Mouse (Mus musculus): Measurements from ENCODE around the gene Dbt. TPM values are rescaled to one million over a fixed set of nuclear protein-coding genes. Genes with fewer than 3 reads are reported as not detected.

Gene Dbt
- polyA plus RNA-seq, 1 experiment: 2.3 TPM

- WGBS: 14% methylated on average over 7 of the region's 7 CpGs
- Histone ChIP-seq H3K27me3 (ENCODE audit: control insufficient read depth, insufficient read depth, low read length) (no peaks in the 10 kb centered on the region), H3K4me1 (ENCODE audit: control insufficient read depth, insufficient read depth, insufficient read length) (no peaks in the 10 kb centered on the region), H3K27ac (ENCODE audit: insufficient read depth, low read length) (no peak overlapping the region), H3K36me3 (ENCODE audit: control insufficient read depth, insufficient read depth, low read length) (no peaks in the 10 kb centered on the region), H3K4me3 (ENCODE audit: extremely low read depth, insufficient read depth, insufficient read length) (no peak overlapping the region)
- DNase-seq (ENCODE audit: low read depth in 1 of 2, low spot score in 2 of 2): no peak
- TF ChIP-seq POLR2A (IDR thresholded peaks at IDR 0.05; ENCODE audit: low read depth, low read length) (no peak), CTCF (IDR thresholded peaks at IDR 0.05; ENCODE audit: extremely low read depth, insufficient read depth, insufficient read length, insufficient replicate concordance) (no peak)
These were observed 50.2 kb downstream of the Dbt start for GRCm38 (mm10) chr3:116563095-116563492.

GRCm38 (mm10) chr3:116570628-116571027, 57.8 kb downstream of the Dbt start:
- TF ChIP-seq POLR2A (IDR thresholded peaks at IDR 0.05; ENCODE audit: low read depth, low read length) (no peak), CTCF (IDR thresholded peaks at IDR 0.05; ENCODE audit: extremely low read depth, insufficient read depth, insufficient read length, insufficient replicate concordance) (no peak)
- Histone ChIP-seq H3K27ac (ENCODE audit: insufficient read depth, low read length) (no peak overlapping the region), H3K36me3 (ENCODE audit: control insufficient read depth, insufficient read depth, low read length) (no peaks in the 10 kb centered on the region), H3K4me3 (ENCODE audit: extremely low read depth, insufficient read depth, insufficient read length) (no peak overlapping the region), H3K4me1 (ENCODE audit: control insufficient read depth, insufficient read depth, insufficient read length) (no peaks in the 10 kb centered on the region), H3K27me3 (ENCODE audit: control insufficient read depth, insufficient read depth, low read length) (no peaks in the 10 kb centered on the region)
- no peak for DNase-seq (ENCODE audit: low read depth in 1 of 2, low spot score in 2 of 2)
- 18% methylated on average over 2 of the region's 2 CpGs for WGBS

- H3K36me3 ChIP-seq (ENCODE audit: control insufficient read depth, insufficient read depth, low read length): peaks cover 9% of the 10 kb centered on the region
- H3K27ac ChIP-seq (ENCODE audit: insufficient read depth, low read length): no peak overlapping the region
- 61% methylated on average over 3 of the region's 3 CpGs for WGBS
- no peaks in the 10 kb centered on the region for H3K27me3 ChIP-seq (ENCODE audit: control insufficient read depth, insufficient read depth, low read length)
- DNase-seq (ENCODE audit: low read depth in 1 of 2, low spot score in 2 of 2): no peak
- H3K4me3 ChIP-seq (ENCODE audit: extremely low read depth, insufficient read depth, insufficient read length): no peak overlapping the region
- no peaks in the 10 kb centered on the region for H3K4me1 ChIP-seq (ENCODE audit: control insufficient read depth, insufficient read depth, insufficient read length)
- TF ChIP-seq CTCF (IDR thresholded peaks at IDR 0.05; ENCODE audit: extremely low read depth, insufficient read depth, insufficient read length, insufficient replicate concordance): peak; percentile 16; the same call in 1 of the 2 replicates
- TF ChIP-seq POLR2A (IDR thresholded peaks at IDR 0.05; ENCODE audit: low read depth, low read length): no peak
These were observed 64.4 kb downstream of the Dbt start for GRCm38 (mm10) chr3:116577286-116577685.

GRCm38 (mm10) chr3:116582201-116582600, 69.3 kb downstream of the Dbt start:
- H3K36me3 ChIP-seq (ENCODE audit: control insufficient read depth, insufficient read depth, low read length): peaks cover 24% of the 10 kb centered on the region
- DNase-seq (ENCODE audit: low read depth in 1 of 2, low spot score in 2 of 2): no peak
- no peaks in the 10 kb centered on the region for H3K27me3 ChIP-seq (ENCODE audit: control insufficient read depth, insufficient read depth, low read length)
- no peak overlapping the region for H3K27ac ChIP-seq (ENCODE audit: insufficient read depth, low read length)
- no peak overlapping the region for H3K4me3 ChIP-seq (ENCODE audit: extremely low read depth, insufficient read depth, insufficient read length)
- TF ChIP-seq POLR2A (IDR thresholded peaks at IDR 0.05; ENCODE audit: low read depth, low read length) (no peak), CTCF (IDR thresholded peaks at IDR 0.05; ENCODE audit: extremely low read depth, insufficient read depth, insufficient read length, insufficient replicate concordance) (no peak)
- no peaks in the 10 kb centered on the region for H3K4me1 ChIP-seq (ENCODE audit: control insufficient read depth, insufficient read depth, insufficient read length)
- 93% methylated on average over 9 of the region's 9 CpGs for WGBS

- H3K27ac ChIP-seq (ENCODE audit: insufficient read depth, low read length): peak overlapping the region; percentile 83
- DNase-seq (ENCODE audit: low read depth in 1 of 2, low spot score in 2 of 2): no peak
- H3K4me1 ChIP-seq (ENCODE audit: control insufficient read depth, insufficient read depth, insufficient read length): no peaks in the 10 kb centered on the region; the same call in 1 of the 2 replicates
- H3K36me3 ChIP-seq (ENCODE audit: control insufficient read depth, insufficient read depth, low read length): peaks cover 16% of the 10 kb centered on the region
- 2% methylated on average over 22 of the region's 22 CpGs for WGBS
- H3K4me3 ChIP-seq (ENCODE audit: extremely low read depth, insufficient read depth, insufficient read length): peak overlapping the region; percentile 86
- no peaks in the 10 kb centered on the region for H3K27me3 ChIP-seq (ENCODE audit: control insufficient read depth, insufficient read depth, low read length)
- TF ChIP-seq CTCF (IDR thresholded peaks at IDR 0.05; ENCODE audit: extremely low read depth, insufficient read depth, insufficient read length, insufficient replicate concordance): no peak
- no peak for TF ChIP-seq POLR2A (IDR thresholded peaks at IDR 0.05; ENCODE audit: low read depth, low read length)
These were observed 81.3 kb downstream of the Dbt start for GRCm38 (mm10) chr3:116594076-116594727.

- H3K4me1 ChIP-seq (ENCODE audit: control insufficient read depth, insufficient read depth, insufficient read length): no peaks in the 10 kb centered on the region; the same call in 1 of the 2 replicates
- H3K27ac ChIP-seq (ENCODE audit: insufficient read depth, low read length): peak within 1 kb of the TSS; percentile 83
- peak; percentile 93 to 99 for DNase-seq (ENCODE audit: low read depth in 1 of 2, low spot score in 2 of 2)
- no peaks in the 10 kb centered on the region for H3K27me3 ChIP-seq (ENCODE audit: control insufficient read depth, insufficient read depth, low read length)
- H3K4me3 ChIP-seq (ENCODE audit: extremely low read depth, insufficient read depth, insufficient read length): peak within 1 kb of the TSS; percentile 86
- WGBS: under 1% methylated on average over 65 of the region's 65 CpGs
- TF ChIP-seq POLR2A (IDR thresholded peaks at IDR 0.05; ENCODE audit: low read depth, low read length): peak; percentile 7; the same call in 1 of the 2 replicates
- no peak for TF ChIP-seq CTCF (IDR thresholded peaks at IDR 0.05; ENCODE audit: extremely low read depth, insufficient read depth, insufficient read length, insufficient replicate concordance)
- peaks cover 9% of the 10 kb centered on the region for H3K36me3 ChIP-seq (ENCODE audit: control insufficient read depth, insufficient read depth, low read length)
These were observed 82.1 kb downstream of the Dbt start, which contains the start of gene Sass6 for GRCm38 (mm10) chr3:116594728-116595602. Gene Sass6 (plus strand): TSS chr3:116594982.
